Mouse (Mus musculus): ENCODE measurements around the gene AI182371. TPM values are rescaled to one million over a fixed set of nuclear protein-coding genes. Genes with fewer than 3 reads are reported as not detected.
A peak's percentile ranks its signal among the peaks of the same experiment; 100 is the strongest.

AI182371 gene
- total RNA-seq (2021): 2.4 and 37.8 TPM in 2 replicates
- long read RNA-seq, experiment 1, partial matches to known transcripts: 0 of 1 reads
- long read RNA-seq, experiment 1, other reads (novel, unspliced or antisense): 0 of 1 reads
- long read RNA-seq, experiment 2, transcript AI182371-207 (10 exons, 1,642 nt): minor isoform, 6 of 24 reads
- long read RNA-seq, experiment 2, transcript AI182371-206 (10 exons, 1,680 nt): major isoform, 10 of 24 reads
- long read RNA-seq, experiment 2, partial matches to known transcripts: 3 of 24 reads
- long read RNA-seq, experiment 2, other reads (novel, unspliced or antisense): 5 of 24 reads

GRCm38 (mm10) chr2:35101443-35101842 is at the start of gene AI182371:
Gene AI182371 (minus strand): TSS chr2:35101543.
- DNase-seq: no peak

- no peak for DNase-seq
Measured at GRCm38 (mm10) chr2:35148806-35149205, 47.5 kb upstream of the AI182371 start.

DNA sequence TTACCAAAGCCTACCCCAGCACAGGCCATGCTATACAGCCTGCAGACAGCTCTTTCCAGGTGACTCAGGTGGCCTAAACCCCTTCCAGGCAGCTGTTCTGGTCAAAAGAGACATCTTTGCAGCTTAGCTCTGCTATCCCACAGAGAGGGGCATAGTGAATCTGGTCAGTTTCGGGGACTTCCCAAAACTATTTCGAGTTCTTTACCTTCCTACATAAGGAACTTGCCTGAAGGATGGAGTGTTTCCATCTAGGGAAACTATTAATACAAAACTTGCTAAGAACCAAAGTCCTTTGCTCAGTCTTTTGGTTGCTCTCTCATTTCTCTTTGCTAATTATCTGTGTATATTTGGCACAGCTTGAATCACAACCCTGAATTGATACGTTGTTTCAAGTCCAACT is 40.3 kb upstream of the AI182371 start:
- no peak for DNase-seq

DNA sequence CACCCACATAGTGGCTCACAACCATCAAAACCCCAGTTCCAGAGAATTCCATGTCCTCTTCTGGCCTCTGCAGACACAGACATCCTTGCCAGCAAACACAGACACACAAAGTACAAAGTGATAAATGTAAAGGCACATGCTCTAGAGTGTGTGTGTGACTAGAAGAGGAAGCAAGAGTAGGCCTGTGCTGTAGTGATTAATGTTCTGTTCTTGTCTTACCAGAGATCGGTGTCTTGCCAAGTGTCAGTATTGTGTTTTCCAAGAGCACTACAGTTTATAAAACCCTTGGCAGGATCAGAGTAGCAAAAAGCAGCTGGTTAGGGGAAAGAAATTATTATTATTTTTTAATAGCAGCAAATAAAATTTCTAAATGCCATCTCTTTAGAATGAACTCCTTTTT is 37.2 kb upstream of the AI182371 start:
- no peak for DNase-seq

- no peak for DNase-seq
Measured at GRCm38 (mm10) chr2:35133891-35134290, 32.5 kb upstream of the AI182371 start.

DNA sequence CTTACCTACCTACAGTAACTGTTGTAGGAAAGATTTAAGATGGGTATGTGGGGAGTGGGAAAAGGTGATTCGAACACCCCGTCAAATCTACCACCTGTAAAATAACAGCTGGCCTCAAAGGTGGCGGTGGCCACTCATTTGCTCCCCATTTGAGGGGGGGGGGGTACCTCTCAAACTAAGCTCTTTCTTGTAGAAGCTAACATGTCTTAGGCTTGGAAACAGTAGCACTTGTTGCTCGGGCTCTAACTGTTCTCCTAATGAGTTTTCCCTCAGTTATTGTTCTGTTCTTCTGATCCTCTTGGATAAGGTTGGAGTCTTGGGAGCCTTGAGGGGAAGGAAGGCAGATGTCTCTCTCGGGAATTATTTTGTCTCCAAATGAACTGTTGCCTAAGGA is 31.3 kb upstream of the AI182371 start:
- no peak for DNase-seq

DNA sequence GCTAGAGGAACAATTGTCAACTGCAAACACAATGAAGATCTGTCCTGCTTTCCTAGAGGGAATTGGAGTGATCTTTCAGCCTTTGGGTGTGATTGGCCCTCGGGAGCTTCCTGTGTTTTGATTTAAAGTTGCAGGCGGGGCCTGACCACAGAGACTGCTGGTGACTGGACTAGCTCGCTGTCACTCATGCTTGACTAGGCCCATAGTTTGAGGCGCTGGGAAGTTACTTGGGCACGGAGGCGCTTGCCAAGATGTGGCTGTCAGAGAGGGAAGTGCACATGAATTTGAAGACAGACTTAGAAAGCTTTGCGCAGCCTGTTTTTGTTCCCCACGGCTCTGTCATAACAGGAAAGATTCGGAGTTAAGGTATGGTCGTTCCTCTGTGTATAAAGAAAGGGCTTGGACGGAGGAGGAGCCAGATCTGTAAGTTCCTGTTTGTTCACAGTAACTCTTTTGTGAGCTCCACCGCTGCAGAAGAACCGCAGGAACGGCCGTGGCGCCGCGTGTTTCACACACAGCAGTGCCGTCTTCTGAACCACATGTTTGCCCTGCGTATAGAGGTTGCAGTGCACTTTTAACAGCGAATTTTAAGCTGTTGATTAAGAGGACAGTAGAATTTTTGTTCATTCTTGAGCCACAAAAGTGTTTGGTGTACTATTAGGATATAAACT is 30.8 kb upstream of the AI182371 start:
- peak; percentile 97 for DNase-seq

DNA sequence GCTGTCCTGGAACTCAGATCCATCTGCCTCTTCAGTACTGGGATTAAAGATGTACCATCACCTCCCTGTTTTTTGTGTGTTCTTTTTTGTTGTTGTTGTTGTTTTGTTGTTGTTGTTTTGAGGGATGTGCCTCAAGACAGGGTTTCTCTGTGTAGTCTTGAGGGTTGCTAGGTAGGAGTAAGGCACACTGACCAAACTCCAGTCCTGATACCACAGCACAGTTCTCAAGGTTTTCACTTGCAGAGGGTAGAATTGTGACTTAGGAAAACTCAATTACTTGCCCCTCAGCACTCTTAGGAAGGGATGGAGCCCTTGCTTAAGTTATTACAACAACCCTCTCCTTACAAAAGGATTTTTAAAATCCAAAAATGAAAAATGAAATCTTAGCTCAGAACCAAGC is 30.1 kb upstream of the AI182371 start:
- DNase-seq: no peak

DNA sequence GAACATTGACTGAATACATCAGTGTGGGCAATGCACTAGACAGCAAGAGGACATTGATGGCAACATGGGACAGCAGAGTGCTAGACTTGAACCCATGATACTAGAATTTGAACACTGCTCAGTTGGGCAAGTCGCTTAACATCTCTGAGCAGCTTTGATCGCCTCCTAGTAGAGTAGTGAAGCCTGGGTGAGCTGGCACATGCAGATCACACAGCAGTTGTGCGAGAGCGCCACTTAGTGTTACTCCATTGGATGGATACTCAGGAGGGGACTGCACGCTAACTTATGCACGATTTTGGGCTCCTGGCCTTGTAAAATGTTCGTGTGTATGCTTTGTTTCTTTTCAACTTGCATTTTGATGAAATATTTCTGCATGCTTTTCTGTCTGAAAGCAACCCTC is 23.4 kb upstream of the AI182371 start:
- no peak for DNase-seq

- DNase-seq: no peak
Measured at GRCm38 (mm10) chr2:35110521-35110920, 9.2 kb upstream of the AI182371 start.

DNA sequence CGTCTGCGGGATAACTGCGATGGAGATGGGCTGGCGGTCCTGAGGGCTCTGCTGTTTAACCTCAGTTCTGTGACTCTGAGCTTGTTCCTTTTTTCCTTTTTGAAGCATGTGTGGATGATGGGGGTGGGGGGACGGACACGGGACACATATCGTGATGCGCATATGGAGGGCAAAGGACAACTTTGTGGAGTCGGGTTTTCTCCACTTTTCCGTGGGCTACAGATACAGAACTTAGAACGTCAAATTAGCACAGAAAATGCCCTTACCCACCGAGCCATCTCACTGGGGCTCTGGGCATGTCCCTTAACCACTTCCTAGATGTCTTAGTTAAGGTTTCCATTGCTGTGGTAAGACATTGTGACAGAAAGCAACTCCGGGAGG is 8.6 kb upstream of the AI182371 start:
- no peak for DNase-seq

- peak; percentile 97 for DNase-seq
Measured at GRCm38 (mm10) chr2:35109141-35109923, 8.0 kb upstream of the AI182371 start, which contains the start of gene Cntrl. Gene Cntrl (plus strand): TSS chr2:35109492.

GRCm38 (mm10) chr2:35108712-35109111 is 7.4 kb upstream of the AI182371 start:
- DNase-seq: peak; percentile 54

DNA sequence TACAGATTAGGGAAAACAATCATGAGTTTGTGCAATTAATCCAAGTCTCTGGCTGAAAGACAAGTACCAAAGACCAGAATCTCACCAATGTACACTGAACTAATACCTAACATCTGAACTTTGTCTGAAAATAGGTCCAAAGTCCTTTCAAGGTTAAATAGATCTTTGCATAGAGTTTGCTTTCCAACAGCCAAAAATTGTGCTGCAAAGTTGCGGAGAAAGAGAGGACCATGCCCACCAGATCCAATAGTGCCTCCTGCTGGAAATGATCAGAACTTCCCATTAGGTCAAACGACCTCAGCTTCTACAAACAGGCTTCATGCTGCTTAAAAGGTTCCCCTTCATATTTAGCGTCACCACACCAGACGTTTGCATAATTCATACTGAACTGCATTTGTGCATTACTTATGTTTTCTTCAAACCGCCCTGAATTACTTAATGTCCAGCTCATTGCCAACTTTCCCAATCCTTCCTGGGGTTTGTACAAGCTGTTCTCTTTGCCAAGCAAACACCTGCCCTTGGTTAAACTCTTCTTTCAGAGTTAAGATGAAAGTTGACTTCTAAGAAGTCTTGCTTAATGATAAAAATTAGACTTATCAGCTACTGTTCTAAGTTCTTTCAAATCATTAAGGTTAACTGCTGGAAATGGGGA is 6.8 kb upstream of the AI182371 start:
- DNase-seq: peak; percentile 45

- no peak for DNase-seq
Measured at GRCm38 (mm10) chr2:35104843-35105242, 3.5 kb upstream of the AI182371 start.

DNA sequence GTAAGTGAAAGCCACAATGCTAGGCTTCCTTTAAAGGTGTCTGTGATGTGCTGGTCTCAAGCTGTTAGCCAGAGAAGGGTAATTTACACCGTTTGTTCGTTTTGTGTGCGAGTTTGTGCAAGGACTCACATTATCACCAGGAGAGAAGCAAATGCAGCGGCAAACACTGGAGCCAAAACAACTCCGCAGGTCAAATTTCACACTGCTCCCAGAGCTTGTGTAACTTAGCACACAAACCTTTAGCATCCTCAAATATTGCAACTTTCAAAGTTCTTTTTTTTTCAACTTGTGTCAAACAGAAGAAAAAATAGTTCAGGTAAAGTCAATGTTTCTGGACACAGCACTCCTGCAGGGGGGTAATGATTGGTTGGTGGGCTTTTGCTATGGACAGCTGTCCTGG is 2.2 kb upstream of the AI182371 start:
- DNase-seq: no peak

- DNase-seq: no peak
Measured at GRCm38 (mm10) chr2:35102777-35103176, 1.4 kb upstream of the AI182371 start.

- DNase-seq: no peak
Measured at GRCm38 (mm10) chr2:35100529-35100928, 814 bp downstream of the AI182371 start.

DNA sequence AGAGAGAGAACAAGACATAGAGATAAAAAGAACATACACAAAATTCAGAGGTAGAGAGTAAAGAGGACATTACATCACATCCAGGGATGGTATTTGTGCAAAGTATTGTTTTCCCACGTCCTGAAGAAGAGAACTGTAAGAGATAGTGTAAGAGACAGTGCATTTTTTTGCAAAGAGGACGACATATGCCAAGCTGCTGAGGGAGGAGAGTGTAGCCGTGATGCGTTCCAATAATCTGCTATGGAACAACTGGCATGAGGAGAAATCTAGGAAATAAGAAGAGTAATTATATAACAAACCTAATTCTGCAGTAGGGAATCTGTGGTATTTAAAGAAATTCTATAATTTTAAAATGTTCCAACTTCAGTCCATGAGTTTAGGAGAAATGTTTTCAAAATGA is 13.9 kb downstream of the AI182371 start:
- no peak for DNase-seq

DNA sequence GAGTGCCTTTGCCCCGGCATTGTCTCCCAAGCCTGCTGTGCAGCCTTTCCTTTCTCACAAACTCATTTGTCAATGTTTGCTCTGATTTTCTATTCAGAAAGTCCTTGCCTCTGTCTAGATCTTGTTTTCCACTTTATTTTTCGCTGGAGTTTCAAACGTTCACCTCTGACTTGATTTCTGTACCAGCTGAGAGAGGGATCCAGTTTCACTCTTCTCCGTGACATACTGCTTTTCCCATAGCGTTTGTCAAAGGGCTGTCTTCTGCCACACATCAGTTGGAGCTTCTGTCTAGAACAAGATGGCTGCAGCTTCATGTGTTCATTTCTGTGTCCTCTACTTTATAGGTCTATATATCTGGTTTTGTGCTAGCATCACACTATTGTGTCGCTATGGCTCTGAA is 22.2 kb downstream of the AI182371 start:
- DNase-seq: no peak

- DNase-seq: no peak
Measured at GRCm38 (mm10) chr2:35074328-35074727, 27.0 kb downstream of the AI182371 start.

GRCm38 (mm10) chr2:35072547-35072946 is 28.8 kb downstream of the AI182371 start:
- no peak for DNase-seq

GRCm38 (mm10) chr2:35070275-35070674 is 31.1 kb downstream of the AI182371 start:
- no peak for DNase-seq

All from adrenal gland, postnatal 14 days (tissue).